Mouse (Mus musculus) erythroid progenitor cell, adult 5-6 weeks (primary cell): ENCODE data around the gene Alg1. TPM values are rescaled to one million over a fixed set of nuclear protein-coding genes. Genes with fewer than 3 reads are reported as not detected.
"Not testable (repeated sequence)": the region's sequence is repeated elsewhere in the genome, so short reads cannot be mapped to it uniquely, and the experiment has no call there.

ENCODE experiments used
- ATAC-seq: replicated peaks from 2 replicates; pipeline ENCODE4 v1.8.0; 2016; ENCODE audit warnings: moderate number of reproducible peaks, mild to moderate bottlenecking, moderate TSS enrichment, inconsistent platforms; ENCODE audit not compliant: poor library complexity, low FRiP score, severe bottlenecking
- total RNA-seq, 2 experiments: library from RNA; stranded (forward) in 1 of 2; stranded (reverse) in 1 of 2; fragments of 150-400 nt in 1 of 2; fragments of 186-747, 209-891 nt in 1 of 2; gene quantifications; 2 replicates each; pipeline versions ENCODE4 v1.2.3 to v1.2.4; 2015 to 2017; ENCODE audit warnings: low replicate concordance in 2 of 2

The Alg1 gene
- total RNA-seq, 2 experiments from 2014 or later: 0.83 to 14.7 TPM

DNA sequence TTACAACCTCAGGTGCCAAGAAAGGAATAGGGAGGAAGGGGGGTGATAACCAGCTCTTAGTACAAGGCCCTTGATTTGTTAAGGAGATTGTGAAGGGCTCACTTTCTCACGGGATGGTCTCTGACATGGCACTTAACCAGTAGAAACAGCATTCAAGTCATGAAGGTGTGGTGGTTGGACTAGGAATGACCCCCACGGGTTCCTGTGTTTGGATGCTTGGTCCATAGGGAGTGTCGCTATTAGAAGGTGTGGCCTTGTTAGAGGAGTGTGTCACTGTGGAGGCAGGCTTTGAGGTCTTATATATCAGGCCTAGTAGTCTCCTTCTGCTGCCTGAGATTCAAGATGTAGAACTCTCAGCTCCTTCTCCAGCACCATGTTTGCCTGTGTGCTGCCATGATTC is 5.3 kb upstream of the Alg1 start:
- ATAC-seq: not testable (repeated sequence)

DNA sequence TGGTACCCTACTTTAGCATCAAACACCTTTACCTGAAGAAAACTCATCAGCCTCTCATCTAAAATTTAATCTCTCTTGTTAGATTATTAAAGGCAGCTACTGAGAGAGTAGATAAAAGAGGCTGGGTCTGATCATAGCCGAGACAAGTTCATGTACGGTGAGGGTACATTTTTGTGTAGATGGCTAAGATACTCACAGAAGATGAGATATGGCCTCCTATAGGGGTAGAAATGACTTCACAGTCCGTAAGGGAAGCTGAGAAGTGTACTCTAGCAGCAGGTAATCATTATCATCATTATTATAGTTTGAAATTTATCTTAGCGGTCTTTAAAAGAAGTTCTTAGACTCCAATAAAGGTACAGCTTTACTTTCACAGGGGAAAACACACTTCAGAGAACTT is 439 bp upstream of the Alg1 start:
- ATAC-seq: no peak

DNA sequence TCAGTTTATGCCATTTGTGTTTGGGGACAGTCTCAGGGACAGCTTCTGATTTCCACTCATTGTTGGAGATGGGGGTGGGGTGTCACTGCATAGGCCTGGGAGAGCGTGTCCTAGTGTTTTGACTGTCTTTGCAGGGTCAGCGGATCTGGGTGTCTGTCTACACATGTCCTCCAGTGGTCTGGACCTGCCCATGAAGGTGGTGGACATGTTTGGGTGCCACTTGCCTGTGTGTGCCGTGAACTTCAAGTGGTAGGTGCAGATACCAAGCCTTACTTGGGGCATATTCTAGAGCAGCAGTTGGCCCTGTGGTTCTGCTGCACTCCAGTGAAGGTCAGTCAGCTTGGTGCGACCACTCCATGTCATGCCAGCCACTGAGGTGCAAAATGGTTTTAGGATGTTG is 8.9 kb downstream of the Alg1 start:
- no peak for ATAC-seq

DNA sequence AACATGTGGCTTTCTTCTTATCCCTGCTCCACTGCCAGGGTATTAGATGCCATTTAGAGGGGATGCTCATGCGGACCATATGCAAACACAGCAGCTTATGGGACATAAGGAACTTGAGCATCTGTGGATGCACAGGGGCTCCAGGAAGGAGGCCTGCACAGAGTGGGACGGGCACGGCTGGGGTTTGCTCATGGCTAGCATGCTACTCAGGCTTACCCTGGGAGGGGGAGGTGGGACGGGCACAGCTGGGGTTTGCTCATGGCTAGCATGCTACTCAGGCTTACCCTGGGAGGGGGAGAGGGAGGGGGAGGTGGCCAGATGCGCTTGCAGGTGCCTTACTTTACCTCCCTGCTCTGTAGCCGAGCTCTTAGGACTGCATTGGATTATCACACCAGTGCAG is 9.5 kb downstream of the Alg1 start:
- ATAC-seq: no peak

DNA sequence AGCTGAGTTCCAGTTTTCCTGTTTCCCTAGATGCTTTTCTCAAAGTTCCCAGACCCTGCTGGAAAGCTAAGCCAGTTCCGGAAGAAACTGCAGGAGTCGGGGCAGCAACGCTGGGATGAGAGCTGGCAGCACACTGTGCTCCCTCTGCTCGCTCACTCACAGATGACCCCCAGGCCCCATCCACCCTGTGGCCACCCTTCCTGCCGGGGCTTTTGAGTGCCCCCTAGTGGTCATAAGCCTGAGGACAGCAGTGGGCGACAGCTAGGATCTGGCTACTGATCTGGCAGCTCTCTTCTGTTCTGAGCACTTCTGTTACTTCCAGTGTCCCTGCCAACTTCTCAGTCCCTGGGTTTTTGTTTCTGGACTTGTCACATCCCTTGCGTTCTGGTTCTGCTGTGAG is 11.0 kb downstream of the Alg1 start:
- 0 out of 2 replicates have a peak, but pooled peaks have one; percentile 43 for ATAC-seq

DNA sequence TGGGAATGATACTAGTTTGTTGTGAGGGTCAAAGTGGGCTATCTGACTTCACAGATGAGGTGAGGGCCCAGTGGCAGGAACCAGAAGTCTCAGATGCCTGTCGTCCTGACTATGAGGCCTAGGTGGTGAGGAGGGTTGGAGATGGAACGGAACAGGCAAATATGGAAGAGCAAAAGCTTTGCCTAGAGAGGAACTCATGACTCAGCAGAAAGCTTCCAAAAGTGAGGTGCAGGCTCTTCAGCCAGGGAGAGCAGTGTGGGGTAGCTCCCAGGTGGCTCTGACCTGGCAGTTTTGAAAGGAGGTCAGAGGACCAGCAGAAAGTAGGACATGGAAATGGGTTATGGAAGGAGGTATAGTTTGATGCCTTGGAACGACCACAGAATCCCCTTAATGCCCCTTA is 17.5 kb downstream of the Alg1 start:
- ATAC-seq: no peak

DNA sequence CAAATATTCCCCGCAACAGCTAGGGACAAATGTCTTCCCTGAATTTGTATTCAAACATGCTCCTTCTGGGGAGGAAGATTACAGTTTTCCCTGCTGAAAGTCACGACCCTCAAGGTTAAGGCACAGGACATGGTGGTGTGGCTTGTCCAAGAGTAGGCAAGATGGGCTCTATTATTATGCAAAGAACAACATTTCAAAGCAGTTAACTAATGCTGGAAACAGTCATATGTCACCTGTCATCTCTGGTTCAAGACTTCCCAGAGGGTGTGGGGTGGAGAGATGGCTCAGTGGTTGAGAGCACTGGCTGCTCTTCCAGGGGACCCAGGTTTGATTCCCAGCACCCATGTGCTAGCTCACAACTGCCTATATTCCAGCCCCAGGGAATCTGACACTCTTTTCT is 18.8 kb downstream of the Alg1 start:
- no peak for ATAC-seq

DNA sequence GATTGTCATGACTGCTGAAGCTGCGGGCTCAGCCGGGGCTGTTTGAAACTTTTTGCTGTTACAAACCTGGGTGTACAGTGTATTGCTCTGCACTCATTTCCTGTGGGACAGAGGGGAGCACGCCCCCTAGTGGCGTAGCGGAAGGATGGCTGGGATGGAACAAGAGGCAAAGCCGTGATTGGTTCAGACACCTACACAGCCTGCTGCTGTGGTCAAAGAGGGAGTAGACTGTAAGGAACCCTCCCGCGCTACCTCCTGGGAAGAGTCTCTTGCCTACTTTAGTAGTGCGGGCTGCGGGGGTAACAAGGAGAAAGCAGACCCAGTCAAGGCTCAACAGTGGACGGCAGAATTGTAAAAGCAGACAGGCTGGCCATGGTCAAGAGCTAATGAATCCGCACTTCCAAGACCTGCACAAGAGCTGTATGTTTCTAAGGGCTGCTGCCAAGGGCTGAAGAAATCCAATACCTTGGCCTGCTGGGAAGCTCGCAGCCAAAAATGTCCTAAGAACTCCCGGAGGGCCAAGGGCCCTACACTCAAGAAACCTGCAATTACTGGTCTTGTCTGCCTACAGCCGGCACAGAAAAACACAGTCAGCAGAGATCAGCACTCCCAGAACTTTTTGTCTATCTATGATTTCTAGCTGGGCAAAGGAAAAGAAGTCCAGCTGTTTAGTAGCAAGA is 21.1 kb downstream of the Alg1 start:
- ATAC-seq: peak; percentile 61

DNA sequence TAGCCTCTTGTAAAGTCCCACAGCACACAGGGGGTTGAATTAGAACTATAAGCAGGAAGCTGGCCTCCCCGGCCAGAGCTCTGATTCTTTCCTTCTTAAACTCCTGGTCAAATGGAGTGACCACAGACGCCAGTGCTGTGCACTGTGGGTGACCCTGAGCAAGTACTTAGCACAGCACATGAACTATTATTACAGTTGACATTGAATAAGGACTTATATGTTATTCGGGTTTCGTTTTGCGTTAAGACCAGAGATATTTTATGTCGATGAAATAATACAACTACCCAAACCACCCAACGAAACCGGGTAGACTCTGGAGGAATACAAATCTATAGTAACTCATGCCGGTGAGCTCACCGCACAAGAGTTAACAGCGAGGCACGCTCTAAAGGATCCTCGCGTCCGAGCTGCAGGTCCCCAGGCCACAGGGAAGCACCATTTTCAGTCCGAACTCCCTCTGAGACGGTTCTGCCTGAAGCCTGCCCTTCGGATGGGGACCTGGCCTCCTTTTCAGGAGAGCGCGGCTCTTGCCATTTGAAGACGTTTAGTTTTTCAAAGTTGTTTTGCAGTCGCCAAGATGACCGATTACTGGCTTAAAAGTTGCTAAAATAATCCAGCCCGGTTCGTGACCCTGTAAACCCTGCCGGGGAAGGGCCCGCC is 21.8 kb downstream of the Alg1 start:
- ATAC-seq: no peak

DNA sequence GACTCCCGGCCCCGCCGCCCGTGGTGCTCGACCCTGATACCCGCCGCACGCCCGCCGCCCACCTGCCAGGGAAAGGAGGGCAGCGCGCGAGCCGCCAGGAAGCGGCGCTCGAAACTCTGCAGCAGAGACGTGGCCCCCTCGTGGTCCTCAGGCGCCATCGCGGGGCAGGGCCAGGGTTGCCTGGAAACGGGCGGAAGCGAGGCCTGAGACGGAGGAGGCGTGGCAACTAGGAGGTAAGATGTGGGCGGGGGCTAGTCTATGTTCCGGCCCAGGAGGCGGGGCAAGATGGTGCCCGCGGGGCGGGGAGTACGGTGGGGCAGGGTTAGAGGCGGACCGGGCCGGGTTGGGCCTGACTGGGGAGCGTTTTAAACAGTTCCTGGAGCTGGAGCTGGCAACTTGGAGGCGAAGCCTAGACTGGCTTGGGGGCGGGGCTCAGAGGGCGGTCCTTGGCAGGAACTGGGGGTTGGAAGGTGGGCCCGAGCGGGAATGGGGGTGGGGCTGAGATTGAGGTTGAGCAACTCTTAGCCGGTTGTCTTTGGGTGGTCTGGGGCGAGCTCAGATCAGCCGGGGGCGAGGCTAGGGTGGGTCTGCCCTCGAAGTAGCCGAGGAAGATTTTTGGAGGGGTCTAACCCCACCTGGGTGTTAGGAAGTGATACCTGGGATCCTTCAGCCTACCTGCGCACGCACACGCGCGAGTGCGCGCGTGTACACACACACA is 22.5 kb downstream of the Alg1 start, which contains the start of gene Eef2kmt:
Gene Eef2kmt, minus strand, starts transcription at position 205 of the 718 bp plus-strand sequence.
- ATAC-seq: peak; percentile 94

DNA sequence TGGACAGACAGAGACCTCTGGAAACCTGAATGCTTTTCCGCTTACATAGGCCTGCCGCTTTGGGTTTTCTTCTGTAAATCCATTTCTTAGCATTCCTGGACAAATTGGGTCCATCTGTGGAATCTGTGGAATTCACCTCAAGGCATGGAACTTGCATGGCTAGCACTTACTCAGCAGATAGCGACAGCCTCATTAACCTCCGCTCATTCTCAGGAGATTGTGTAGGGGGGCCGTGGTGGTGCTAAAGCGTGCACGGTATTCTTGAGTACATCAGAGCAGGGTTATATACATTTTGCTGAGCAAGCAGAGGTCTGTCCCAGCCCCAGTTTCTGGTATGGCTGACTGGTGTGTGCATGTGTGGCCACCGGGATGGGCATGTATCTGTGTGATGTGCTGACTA is 29.7 kb downstream of the Alg1 start:
- no peak for ATAC-seq

DNA sequence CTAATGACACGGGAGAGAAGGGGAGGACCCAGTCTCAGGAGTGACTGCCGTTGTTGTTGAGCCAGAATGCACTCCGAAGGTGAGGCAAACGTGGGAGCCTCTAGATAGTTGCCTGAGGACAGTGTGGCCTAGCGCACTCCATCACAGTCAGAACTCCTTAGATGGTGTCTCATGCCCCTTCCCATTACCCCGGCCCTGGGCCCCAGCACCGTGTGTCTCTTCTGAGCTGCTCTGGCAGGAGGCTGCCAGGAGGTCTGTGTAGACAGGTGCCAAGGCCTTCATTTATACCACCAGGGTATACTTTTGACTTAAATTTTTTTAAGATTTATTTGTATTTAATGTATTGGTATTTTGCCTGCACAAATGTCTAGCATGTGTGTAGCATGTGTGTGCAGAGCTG is 30.5 kb downstream of the Alg1 start:
- ATAC-seq: no peak

DNA sequence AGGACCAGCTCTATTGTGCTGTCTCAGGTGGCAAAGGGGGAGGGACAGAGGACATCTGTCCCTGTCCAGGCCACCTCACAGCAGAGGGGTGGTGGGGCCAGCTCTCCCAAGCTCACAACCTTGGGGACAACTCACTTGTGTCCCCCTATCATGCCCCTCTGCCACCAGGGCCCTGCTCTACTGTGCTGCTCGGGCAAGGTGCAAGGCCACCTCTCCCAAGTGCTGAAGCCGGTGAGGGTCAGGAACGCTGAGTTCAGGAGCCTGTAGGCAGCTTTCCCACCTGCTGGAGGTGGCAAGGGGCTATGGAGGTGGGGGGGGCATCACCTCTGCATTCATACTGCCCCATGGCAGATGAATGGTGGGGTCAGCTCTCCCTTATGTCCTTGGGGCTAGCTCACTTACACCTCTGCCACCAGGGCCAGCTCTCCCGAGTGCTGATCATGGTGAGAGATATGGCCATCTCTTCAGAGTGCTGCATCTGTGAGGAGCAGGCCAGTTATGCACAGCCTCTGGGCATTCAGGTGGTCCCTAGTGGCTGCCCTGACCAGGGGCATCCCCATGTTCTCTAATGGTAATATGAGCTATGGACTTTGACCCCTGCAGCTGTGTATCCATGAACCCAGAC is 38.1 kb downstream of the Alg1 start:
- ATAC-seq: no peak

DNA sequence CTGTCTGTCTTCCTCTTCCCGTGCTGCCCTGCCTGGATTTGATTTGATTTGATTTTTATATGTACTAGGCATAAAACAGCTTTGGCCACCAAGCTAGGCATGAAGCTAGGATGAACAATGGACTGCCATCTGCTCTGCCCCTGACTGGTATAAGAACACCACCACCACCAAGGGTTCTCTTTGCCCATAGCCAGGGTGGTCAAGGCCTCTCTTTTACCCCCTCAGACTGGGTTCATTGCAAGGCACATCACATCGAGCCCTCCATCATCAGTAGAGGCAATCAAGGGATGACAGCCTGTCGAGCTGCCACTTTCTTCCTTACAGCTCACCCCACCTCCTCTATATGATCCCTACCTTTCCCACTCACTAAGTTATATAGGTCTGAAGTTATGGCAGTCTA is 39.0 kb downstream of the Alg1 start:
- ATAC-seq: no peak

DNA sequence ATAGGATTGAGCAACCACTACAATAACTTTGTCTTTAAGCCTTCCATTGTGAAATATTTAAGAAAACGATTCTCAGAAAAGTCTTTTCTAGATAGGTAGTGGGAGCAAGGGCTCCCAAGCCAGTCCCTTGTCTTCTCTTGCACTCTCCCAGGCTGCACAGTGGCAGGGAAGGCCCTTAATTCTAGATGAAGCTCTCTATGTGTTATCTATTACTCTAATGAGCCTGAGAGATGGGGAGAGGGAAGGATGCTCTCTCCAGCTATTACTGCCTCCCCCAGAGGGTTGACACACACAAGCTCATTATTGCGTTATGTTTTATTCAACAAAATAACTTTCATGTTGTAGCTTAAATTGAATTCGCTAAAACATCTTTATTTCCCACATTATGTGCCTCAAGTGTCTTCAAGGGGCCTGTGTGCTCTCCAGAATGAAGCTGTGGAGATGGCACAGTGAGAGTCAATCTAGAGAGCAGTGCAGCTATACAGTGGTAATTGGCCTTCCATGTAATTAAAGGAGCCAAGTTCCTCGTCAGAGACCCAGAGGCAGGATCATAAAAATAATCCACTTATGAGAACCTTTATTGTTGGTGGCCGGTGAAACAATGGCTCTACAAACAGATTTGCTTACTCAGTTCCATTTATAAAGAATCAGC is 46.3 kb downstream of the Alg1 start:
- no peak for ATAC-seq

DNA sequence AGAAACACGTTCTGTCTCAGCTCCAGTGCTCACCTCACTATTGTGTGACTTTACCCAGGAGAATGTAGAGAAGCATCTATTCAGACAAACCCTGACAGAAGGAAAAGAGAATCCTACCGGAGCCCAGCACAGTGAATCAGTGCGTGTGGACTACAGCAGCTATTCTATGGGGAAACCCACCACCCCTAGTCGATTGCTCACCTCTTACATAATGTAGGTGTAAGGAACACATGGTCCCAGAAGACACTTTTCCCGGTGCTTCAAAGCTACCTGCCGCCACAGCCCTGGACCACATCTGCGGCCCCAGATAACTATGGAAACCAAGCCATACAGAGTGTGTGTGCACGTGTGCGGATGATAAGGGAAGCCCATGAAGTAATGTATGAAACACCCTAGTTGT is 49.3 kb downstream of the Alg1 start:
- ATAC-seq: no peak

DNA sequence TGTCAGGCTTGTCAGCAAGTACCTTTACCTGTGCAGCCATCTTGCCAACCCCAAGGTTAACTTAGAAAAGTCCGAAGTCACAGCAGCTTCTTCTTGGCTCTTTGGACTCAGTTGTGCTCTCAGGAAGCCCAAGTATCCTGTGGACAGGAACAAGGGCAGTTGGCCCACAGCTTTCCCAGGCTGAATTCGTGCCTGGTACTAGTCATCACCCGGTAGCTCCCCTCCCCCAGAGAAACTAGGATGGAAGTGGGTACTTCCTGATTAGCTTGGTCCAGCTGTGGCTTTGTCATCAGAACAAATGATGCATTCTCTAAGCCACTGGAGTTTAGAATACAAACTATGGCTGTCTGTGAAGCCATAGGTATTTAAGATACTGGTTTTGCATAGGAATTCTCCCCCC is 52.0 kb downstream of the Alg1 start:
- no peak for ATAC-seq
